Mouse (Mus musculus) forebrain, postnatal 0 days (tissue): ENCODE measurements around the gene Kcnh1. TPM values are rescaled to one million over a fixed set of nuclear protein-coding genes. Genes with fewer than 3 reads are reported as not detected.

Source experiments
- ATAC-seq: fragments of 200-750 bp; cut with Nextera tagmentation; 2 replicates; pipeline ENCODE4 v1.8.0; 2017; ENCODE audit warnings: mild to moderate bottlenecking, moderate library complexity
- DNase-seq: peaks from one replicate; pipeline ENCODE4 v3.0.0-alpha.2; 2015
- H3K27ac ChIP-seq: fragments of 300-500 bp; sonication (generic); 2 replicates; pipeline ENCODE4 v1.5.1; 2014; ENCODE audit warnings: low read depth, mild to moderate bottlenecking, antibody characterized with exemption, low read length, moderate library complexity, mixed read lengths
- H3K27me3 ChIP-seq: fragments of 300-500 bp; sonication (generic); 2 replicates; pipeline ENCODE4 v1.6.1; 2014; ENCODE audit warnings: mild to moderate bottlenecking, low read length, mixed read lengths; ENCODE audit not compliant: insufficient read depth
- H3K36me3 ChIP-seq: fragments of 300-500 bp; sonication (generic); 2 replicates; pipeline ENCODE4 v1.6.1; 2014; ENCODE audit warnings: mild to moderate bottlenecking, moderate library complexity; ENCODE audit not compliant: insufficient read depth
- H3K4me1 ChIP-seq: fragments of 300-500 bp; sonication (generic); 2 replicates; pipeline ENCODE4 v1.6.1; 2014; ENCODE audit warnings: antibody characterized with exemption; ENCODE audit not compliant: insufficient read depth
- H3K4me2 ChIP-seq: fragments of 300-500 bp; sonication (generic); 2 replicates; pipeline ENCODE4 v1.6.1; 2014; ENCODE audit warnings: low read depth, mild to moderate bottlenecking, moderate library complexity
- H3K4me3 ChIP-seq: fragments of 300-500 bp; sonication (generic); 2 replicates; pipeline ENCODE4 v1.5.1; 2014; ENCODE audit warnings: low read depth, low read length, mixed read lengths
- H3K9ac ChIP-seq: fragments of 300-500 bp; sonication (generic); 2 replicates; pipeline ENCODE4 v1.6.1; 2014; ENCODE audit warnings: mild to moderate bottlenecking
- H3K9me3 ChIP-seq: fragments of 300-500 bp; sonication (generic); 2 replicates; pipeline ENCODE4 v1.6.1; 2016; ENCODE audit warnings: low read length
- CTCF ChIP-seq: sonication (generic); IDR thresholded peaks from 2 replicates; pipeline ENCODE4 v1.5.1; 2016; ENCODE audit warnings: antibody characterized with exemption, control low read depth, low read depth
- WGBS: fragments of 180-500 bp; shearing (Covaris S2); extraction: QIAGEN DNeasy Blood & Tissue Kit; methylation state at CpG from one replicate; pipeline ENCODE4 v1.1.7; 2014; 5-methylcytosine and 5-hydroxymethylcytosine counted together
- polyA plus RNA-seq: library from polyadenylated mRNA; unstranded; fragments of >200 nt; fragmentation: Nextera tagmentation; extraction: Ambion mirVana; gene quantifications from 2 replicates; pipeline ENCODE4 v1.2.1, GENCODE M21; 2015
- total RNA-seq: library from RNA; depleted of rRNA; stranded (reverse); fragments of >200 nt; gene quantifications from 2 replicates; pipeline ENCODE4 v1.2.3, GENCODE M21; 2014

Gene Kcnh1
- total and polyA plus RNA-seq, 2 experiments from 2014 or later = 2.3 to 5.7 TPM

DNA sequence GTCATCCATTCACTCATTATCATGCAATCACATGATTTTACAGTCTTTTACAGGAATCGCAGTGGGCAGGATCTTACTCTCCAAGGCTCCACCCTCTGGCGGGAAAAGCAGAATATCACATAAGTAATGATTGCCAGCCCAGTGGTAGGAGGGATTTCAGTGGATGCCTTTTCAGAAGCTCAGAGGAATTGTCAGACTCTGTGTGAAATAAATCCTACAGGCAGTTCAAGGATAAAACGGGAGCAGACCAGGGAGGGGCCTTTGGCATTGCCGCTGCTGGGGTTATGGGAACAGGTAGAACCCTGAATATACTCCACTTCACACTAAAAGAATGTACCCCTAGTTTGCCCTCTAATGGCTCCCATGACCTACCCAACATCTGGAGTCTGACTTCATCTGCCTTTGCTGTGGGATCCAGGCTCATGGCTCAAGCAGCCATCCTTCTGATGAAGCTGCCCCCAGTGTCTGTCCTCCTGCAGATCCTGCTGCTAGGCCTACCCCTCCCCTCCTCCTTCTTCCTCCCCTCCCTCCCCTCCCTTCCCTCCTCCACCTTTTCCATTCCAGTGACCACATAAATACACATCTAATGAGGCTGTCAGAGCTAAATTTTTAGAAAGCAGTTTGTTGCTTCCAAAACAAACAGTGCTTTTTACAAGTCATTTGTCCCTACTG, 181.5 kb downstream of the Kcnh1 start:
- H3K4me1 ChIP-seq = no peaks in the 10 kb centered on the region
- no peaks in the 10 kb centered on the region for H3K27me3 ChIP-seq
- no peaks in the 10 kb centered on the region for H3K36me3 ChIP-seq
- H3K4me2 ChIP-seq = no peak overlapping the region
- ATAC-seq = no peak
- H3K4me3 ChIP-seq = no peak overlapping the region
- no peak for DNase-seq
- H3K9me3 ChIP-seq = no peaks in the 10 kb centered on the region
- H3K9ac ChIP-seq = no peak overlapping the region
- TF ChIP-seq CTCF = no peak
- WGBS = 82% methylated on average over 4 of the region's 4 CpGs
- no peak overlapping the region for H3K27ac ChIP-seq

DNA sequence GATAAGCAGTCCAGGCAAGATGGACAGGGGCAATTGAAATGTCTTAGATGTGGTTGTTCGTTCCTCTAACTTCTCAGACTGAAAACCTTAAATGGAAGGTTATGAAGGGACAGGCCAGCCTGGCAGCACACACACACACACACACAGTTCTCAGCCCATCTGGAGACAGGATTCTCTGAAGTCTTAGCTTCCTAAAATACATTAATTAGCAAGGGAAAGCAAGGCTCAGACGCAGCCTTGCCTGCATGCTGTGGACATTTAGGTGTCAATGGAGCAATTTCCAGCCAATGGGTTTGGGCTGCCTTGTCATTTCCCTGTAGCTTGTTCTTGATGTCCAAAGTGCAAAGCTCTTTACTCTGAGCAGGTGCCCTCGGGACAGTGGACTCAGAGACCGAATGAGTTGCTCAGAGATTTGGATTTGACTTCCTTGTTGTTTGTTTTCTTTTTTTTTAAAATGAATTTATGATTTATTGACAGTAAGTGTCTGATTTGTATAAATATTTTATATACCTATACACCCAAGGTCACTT, 188.0 kb downstream of the Kcnh1 start:
- Histone ChIP-seq H3K4me1 (no peaks in the 10 kb centered on the region; the same call in 1 of the 2 replicates), H3K9ac (no peak overlapping the region), H3K36me3 (no peaks in the 10 kb centered on the region), H3K4me2 (no peak overlapping the region), H3K27me3 (no peaks in the 10 kb centered on the region), H3K27ac (no peak overlapping the region), H3K9me3 (no peaks in the 10 kb centered on the region), H3K4me3 (no peak overlapping the region)
- 77% methylated on average over 4 of the region's 4 CpGs for WGBS
- no peak for TF ChIP-seq CTCF
- no peak for ATAC-seq
- DNase-seq = no peak

DNA sequence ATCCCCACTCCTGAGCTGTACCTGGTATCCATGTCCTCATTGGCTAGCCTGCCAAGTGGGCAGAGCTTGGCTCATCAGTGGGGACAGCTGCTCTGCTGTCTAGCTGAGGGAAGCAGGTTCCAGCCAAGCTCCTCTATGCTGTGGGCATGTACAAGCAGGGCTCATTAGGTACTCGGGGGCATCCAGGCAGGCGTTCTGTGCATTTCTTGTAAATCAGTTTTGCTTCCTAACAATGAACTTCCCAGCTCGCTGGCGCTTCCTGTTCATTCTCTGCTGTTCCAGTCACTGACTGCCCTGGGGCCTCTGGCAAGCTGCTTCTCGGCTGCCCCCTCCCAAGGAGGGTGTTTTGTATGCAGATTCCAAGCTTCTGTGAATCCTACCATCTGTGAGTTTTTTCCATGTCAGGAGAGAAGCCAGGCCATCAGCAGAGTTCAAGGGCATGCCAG, 190.0 kb downstream of the Kcnh1 start:
- H3K27me3 ChIP-seq = no peaks in the 10 kb centered on the region
- 32% methylated on average over 5 of the region's 5 CpGs for WGBS
- H3K4me3 ChIP-seq = no peak overlapping the region
- TF ChIP-seq CTCF = no peak
- DNase-seq = no peak
- H3K4me1 ChIP-seq = no peaks in the 10 kb centered on the region; the same call in 1 of the 2 replicates
- H3K36me3 ChIP-seq = no peaks in the 10 kb centered on the region
- no peak overlapping the region for H3K4me2 ChIP-seq
- H3K9me3 ChIP-seq = no peaks in the 10 kb centered on the region
- no peak overlapping the region for H3K27ac ChIP-seq
- no peak for ATAC-seq
- no peak overlapping the region for H3K9ac ChIP-seq

DNA sequence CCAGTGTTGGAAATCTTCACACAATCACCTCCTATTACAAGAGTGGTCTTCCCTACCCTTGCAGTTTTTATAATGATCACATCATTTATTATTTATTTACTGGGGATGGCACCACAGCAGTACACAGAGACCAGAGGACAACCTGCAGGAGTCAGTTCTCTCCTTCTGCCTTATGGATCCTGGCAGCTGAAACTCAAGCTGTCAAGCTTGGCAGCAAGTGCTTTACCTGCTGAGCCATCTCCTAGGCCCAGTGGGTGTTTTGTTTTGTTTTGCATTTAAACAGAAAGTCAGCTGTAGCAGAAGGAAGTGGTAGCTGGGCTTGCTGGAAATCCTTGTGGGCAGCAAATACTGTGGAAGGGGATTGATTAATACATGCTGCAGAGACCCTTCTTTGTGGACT, 197.1 kb downstream of the Kcnh1 start:
- no peak for TF ChIP-seq CTCF
- Histone ChIP-seq H3K27ac (no peak overlapping the region), H3K9me3 (no peaks in the 10 kb centered on the region), H3K27me3 (no peaks in the 10 kb centered on the region), H3K4me1 (no peaks in the 10 kb centered on the region), H3K4me2 (no peak overlapping the region), H3K9ac (no peak overlapping the region), H3K36me3 (no peaks in the 10 kb centered on the region), H3K4me3 (no peak overlapping the region)
- ATAC-seq (no peak), DNase-seq (no peak)

DNA sequence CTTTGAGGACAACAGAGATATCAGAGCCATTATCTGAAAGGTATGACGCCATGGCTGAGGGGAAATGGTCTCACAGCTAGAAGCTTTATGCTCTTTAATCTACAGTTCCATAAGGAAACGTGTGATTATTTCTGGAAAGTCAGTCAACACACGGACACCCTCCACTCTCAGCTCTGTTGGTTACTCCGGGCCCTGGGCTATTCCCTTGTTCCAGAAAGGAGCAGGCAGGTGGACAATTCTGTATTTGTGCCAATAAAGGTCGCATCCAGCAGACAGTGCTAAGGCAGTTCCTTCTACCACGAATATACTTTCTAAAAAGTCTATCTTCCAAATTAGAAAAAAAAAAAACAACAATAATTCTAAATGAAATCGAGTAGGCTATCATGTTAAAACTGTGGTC, 200.5 kb downstream of the Kcnh1 start:
- Histone ChIP-seq H3K4me2 (no peak overlapping the region), H3K4me1 (no peaks in the 10 kb centered on the region), H3K27me3 (no peaks in the 10 kb centered on the region), H3K9me3 (no peaks in the 10 kb centered on the region), H3K27ac (no peak overlapping the region), H3K4me3 (no peak overlapping the region), H3K36me3 (no peaks in the 10 kb centered on the region), H3K9ac (no peak overlapping the region)
- no peak for TF ChIP-seq CTCF
- 78% methylated on average over 7 of the region's 7 CpGs for WGBS
- ATAC-seq (no peak), DNase-seq (no peak)

DNA sequence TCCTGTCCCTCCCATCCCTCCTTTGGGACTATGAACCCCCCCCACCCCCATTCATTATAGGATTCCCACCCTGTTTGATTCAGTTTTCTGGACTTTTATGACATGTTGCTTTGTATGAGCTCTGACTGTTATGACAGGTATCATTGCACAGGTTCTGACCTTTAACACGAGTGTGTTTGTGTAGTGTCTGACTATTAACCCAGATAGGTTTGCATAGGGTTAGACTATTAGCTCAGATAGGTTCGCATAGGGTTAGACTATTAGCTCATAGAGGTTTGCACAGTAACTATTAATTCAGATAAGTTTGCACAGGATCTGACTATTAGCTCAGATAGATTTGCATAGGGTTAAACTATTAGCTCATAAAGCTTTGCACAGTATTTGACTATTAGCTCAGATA, 201.7 kb downstream of the Kcnh1 start:
- ATAC-seq (no peak), DNase-seq (no peak)
- H3K4me1 ChIP-seq = no peaks in the 10 kb centered on the region
- no peaks in the 10 kb centered on the region for H3K9me3 ChIP-seq
- no peak overlapping the region for H3K4me2 ChIP-seq
- H3K9ac ChIP-seq = no peak overlapping the region
- H3K27ac ChIP-seq = no peak overlapping the region
- H3K36me3 ChIP-seq = no peaks in the 10 kb centered on the region
- no peak overlapping the region for H3K4me3 ChIP-seq
- no peak for TF ChIP-seq CTCF
- H3K27me3 ChIP-seq = no peaks in the 10 kb centered on the region
- WGBS = 84% methylated on average over 2 of the region's 2 CpGs

DNA sequence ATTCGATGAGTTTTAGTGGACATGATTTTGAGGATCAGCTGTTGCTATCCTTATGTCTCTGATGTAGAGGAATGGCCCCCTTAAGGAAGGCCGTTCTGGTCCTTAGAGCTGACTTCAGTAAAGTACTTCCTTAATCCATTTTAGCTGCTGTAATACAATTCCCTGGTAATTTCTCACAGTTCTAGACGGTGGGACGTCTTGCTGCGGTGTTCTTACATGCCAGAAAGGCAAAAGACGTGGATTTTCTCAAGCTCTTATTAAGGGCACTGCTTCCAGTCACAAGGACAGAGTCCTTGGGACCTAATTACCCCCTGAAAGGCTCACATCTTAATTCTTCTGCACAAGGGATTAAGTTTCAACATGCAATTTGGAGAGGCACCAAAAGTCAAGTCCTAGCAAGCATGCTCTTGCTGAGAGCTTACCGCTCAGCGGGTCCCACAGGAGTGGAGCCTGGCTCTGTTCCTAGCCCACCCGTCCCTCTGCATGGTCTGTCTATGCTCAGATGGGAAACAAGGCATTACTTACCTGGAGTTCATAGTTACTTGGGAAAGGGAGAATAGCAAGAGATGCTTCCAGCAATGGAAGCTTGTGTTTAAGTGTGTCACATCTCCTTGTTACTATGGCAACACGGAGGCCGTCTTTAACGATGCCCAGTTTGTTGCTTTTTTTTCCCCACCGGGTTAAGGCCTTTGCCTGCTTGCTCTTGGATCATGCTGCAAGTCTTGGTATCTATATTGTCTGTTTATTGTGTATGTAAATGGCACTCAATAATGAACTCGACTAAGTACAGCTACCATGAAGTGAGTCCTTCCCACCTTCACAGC, 209.3 kb downstream of the Kcnh1 start:
- Histone ChIP-seq H3K9me3 (no peaks in the 10 kb centered on the region), H3K27me3 (no peaks in the 10 kb centered on the region), H3K4me1 (0 out of 2 replicates have a peak, but pooled peaks cover 4% of the 10 kb centered on the region), H3K27ac (no peak overlapping the region), H3K36me3 (no peaks in the 10 kb centered on the region), H3K4me2 (no peak overlapping the region), H3K4me3 (no peak overlapping the region), H3K9ac (no peak overlapping the region)
- ATAC-seq (no peak), DNase-seq (peak; percentile 40)
- no peak for TF ChIP-seq CTCF
- WGBS = 43% methylated on average over 14 of the region's 14 CpGs
